Mouse (Mus musculus) spleen, postnatal 0 days (tissue): ENCODE results near the gene Olfr585. TPM values are rescaled to one million over a fixed set of nuclear protein-coding genes. Genes with fewer than 3 reads are reported as not detected.

Experiments used
- polyA plus RNA-seq: library from polyadenylated mRNA; unstranded; fragments of >200 nt; fragmentation: Nextera tagmentation; extraction: Ambion mirVana; gene quantifications from 2 replicates; pipeline ENCODE4 v1.2.1, GENCODE M21; 2015

Gene Olfr585
- not detected in 2 replicates for polyA plus RNA-seq

GRCm38 (mm10) chr7:103097420-103097819, at the start of gene Olfr585:
Gene Olfr585 (plus strand): TSS chr7:103097720.

GRCm38 (mm10) chr7:103051000-103051399, 46.5 kb upstream of the Olfr585 start, which contains the start of gene Olfr583:
Gene Olfr583 (plus strand): TSS chr7:103051300.

GRCm38 (mm10) chr7:103081585-103081984, 15.9 kb upstream of the Olfr585 start, which contains the start of gene Olfr584:
Gene Olfr584 (plus strand): TSS chr7:103081885.

GRCm38 (mm10) chr7:103125538-103125937, 28.0 kb downstream of the Olfr585 start, which contains the start of gene Olfr586:
Gene Olfr586 (minus strand): TSS chr7:103125638.

GRCm38 (mm10) chr7:103140579-103140978, 43.1 kb downstream of the Olfr585 start, which contains the start of gene Olfr588-ps1:
Gene Olfr588-ps1 (plus strand): TSS chr7:103140879.

Other genes with a start within 250 kb of the Olfr585 start
- not detected in 2 replicates for gene Olfr566, start 239.0 kb upstream of the Olfr585 start, polyA plus RNA-seq
- gene Olfr568, start 220.6 kb upstream of the Olfr585 start, polyA plus RNA-seq, result not detected in 2 replicates
- not detected in 2 replicates for gene Olfr569, start 206.8 kb upstream of the Olfr585 start, polyA plus RNA-seq
- gene Olfr570, start 203.1 kb upstream of the Olfr585 start, polyA plus RNA-seq, result not detected in 2 replicates
- gene Olfr571, start 180.2 kb upstream of the Olfr585 start, polyA plus RNA-seq, result not detected in 2 replicates
- gene Olfr572, start 173.3 kb upstream of the Olfr585 start, polyA plus RNA-seq, result not detected in 2 replicates
- gene Olfr573-ps1, start 155.1 kb upstream of the Olfr585 start, polyA plus RNA-seq, result not detected in 2 replicates
- not detected in 2 replicates for gene Olfr574, start 149.3 kb upstream of the Olfr585 start, polyA plus RNA-seq
- not detected in 2 replicates for gene Olfr575, start 138.9 kb upstream of the Olfr585 start, polyA plus RNA-seq
- not detected in 2 replicates for gene Olfr576, start 135.1 kb upstream of the Olfr585 start, polyA plus RNA-seq
- not detected in 2 replicates for gene Olfr577, start 121.8 kb upstream of the Olfr585 start, polyA plus RNA-seq
- not detected in 2 replicates for gene Olfr578, start 108.4 kb upstream of the Olfr585 start, polyA plus RNA-seq
- not detected in 2 replicates for gene Olfr582, start 59.7 kb upstream of the Olfr585 start, polyA plus RNA-seq
- not detected in 2 replicates for gene Olfr583, start 46.4 kb upstream of the Olfr585 start, polyA plus RNA-seq
- not detected in 2 replicates for gene Olfr584, start 15.8 kb upstream of the Olfr585 start, polyA plus RNA-seq
- not detected in 2 replicates for gene Olfr586, start 27.9 kb downstream of the Olfr585 start, polyA plus RNA-seq
- not detected in 2 replicates for gene Olfr588-ps1, start 43.2 kb downstream of the Olfr585 start, polyA plus RNA-seq
- gene Olfr589, start 58.6 kb downstream of the Olfr585 start, polyA plus RNA-seq, result not detected in 2 replicates
- not detected in 2 replicates for gene Olfr591, start 80.6 kb downstream of the Olfr585 start, polyA plus RNA-seq
- gene Olfr592, start 87.1 kb downstream of the Olfr585 start, polyA plus RNA-seq, result not detected in 2 replicates
- not detected in 2 replicates for gene Olfr593, start 114.1 kb downstream of the Olfr585 start, polyA plus RNA-seq
- gene Olfr594, start 119.3 kb downstream of the Olfr585 start, polyA plus RNA-seq, result not detected in 2 replicates
- not detected in 2 replicates for gene Usp17ld, start 154.8 kb downstream of the Olfr585 start, polyA plus RNA-seq
- gene Olfr596, start 207.9 kb downstream of the Olfr585 start, polyA plus RNA-seq, result not detected in 2 replicates
- not detected in 2 replicates for gene Olfr597, start 218.6 kb downstream of the Olfr585 start, polyA plus RNA-seq
- not detected in 2 replicates for gene Olfr598, start 225.8 kb downstream of the Olfr585 start, polyA plus RNA-seq
- gene Olfr599, start 238.2 kb downstream of the Olfr585 start, polyA plus RNA-seq, result not detected in 2 replicates